Mouse (Mus musculus) liver, adult 2 months (tissue): Measurements from ENCODE around the gene Plpp2.

Experiments
- CTCF ChIP-seq: fragments of 200-500 bp; IDR thresholded peaks from 2 replicates; pipeline ENCODE4 v1.5.1; 2011; ENCODE audit warnings: low read depth, low read length, control low read depth
- POLR2A ChIP-seq: fragments of 200-500 bp; IDR thresholded peaks from 2 replicates; pipeline ENCODE4 v1.6.1; 2011; ENCODE audit warnings: low read length, control low read depth; ENCODE audit not compliant: insufficient read depth; ENCODE audit errors: extremely low read depth

DNA sequence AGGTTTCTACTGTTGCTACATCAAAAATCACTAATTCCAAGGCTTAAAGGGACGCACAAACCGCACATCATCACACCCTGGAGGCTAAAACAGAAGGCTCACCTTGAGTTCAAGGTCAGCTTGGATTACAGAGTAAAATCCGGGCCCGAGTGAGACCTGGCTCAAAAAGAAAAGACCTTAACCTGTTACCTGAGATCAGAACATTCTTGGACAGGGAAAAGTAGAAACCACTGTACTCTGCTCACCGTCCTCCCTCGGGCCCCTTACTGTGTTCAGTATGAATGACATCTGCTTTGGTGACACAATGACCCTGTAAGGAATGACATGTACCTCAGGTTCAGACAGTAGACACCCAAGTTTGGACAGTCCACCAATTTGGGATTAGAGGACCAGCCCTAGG is 41.2 kb upstream of the Plpp2 start:
- TF ChIP-seq POLR2A (no peak), CTCF (no peak)
